Mouse (Mus musculus) thymus, postnatal 25 days (tissue): Measurements from ENCODE around the gene Nos3.

Source experiments
- DNase-seq: peaks from one replicate; pipeline ENCODE4 v3.0.0; 2022

Nos3 gene

DNA sequence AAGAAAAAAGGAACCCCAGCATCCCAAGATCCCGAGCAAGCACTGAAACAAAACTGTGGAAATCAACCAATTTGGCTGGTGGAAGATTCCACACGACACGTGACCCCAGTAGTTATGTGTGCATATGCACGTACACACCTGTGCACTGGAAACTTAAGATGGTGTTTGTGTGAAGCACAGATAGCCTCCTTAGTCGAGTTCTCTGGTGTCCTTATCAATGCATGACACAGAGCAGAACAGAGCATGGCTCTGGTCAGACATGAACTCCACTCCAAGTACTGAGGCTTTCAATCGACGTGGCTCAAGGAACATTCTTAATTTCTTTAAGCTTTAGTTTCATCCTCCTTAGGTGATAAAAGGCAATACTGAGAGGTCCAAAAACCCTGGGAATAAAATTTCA, 18.3 kb upstream of the Nos3 start:
- DNase-seq = no peak

DNA sequence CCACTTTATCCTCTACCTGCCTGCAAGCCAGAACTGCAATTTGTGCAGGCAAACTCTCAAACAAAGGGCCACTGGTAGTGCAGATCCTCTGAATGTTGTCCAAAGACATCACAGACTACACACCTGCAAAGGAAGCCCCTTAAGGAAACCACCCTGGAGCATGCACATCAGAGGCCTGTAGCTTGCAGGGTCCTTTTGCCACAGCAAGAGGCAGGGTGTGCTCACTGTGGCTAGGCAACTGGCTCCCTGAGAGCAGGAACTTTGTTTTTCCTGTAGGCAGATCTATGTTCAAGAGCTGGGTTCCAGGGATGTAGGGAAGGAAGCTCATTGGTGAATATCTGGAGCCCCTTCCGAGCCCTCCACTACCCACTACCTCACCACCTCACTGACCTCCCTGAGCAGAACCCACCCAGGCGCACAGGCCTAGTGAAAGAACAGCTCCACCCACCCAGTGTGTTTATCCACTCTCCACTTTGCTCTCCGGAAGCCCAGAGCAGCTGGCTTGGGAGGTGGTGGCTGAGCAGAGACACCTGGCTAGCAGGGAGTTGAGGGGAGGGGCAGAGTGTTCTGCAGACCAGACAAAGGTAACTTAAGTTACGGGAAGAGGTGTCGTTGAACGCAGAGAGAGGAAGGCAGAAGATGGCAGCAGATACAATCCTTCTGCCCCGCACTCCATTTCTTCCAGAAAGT, 17.3 kb upstream of the Nos3 start:
- DNase-seq = peak; percentile 72

DNA sequence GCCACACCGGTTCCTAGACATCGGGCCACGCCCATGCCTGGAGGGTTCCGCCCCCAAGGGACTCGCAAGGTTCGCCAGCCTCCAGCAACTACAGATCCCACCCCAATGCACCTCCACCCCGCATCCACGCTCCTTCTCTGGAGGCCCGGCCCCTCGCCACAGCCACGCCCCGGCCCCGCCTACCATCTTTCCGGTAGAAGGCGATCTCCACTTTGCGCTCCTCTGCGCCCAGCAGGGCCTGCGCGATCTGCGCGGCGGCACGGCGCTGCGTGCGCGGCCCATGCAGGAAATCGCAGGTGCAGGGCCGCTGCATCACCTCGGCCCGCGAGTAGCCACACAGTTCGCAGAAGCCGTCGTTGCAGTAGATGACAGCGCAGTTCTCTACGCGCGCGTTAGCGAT, 16.5 kb upstream of the Nos3 start:
- DNase-seq = peak; percentile 98

DNA sequence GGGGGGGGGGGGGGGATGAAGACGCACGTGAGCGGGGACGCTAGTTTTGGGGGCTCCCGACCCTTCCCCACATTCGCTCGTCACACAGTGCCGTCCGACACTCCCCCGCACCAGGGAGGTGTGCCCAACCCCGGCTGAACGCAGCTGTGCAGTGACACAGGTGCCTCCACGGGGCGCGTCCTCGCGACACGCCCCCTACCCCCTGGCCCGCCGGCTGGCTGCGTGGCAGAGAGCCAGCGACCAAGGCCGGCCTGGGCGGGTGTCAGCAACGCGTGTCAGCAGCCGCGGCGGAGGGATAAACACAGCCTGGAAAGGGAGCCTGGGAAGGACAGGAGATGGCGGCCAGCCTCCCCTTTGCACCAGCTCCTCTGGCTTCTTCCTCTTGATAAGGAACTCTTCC, 16.1 kb upstream of the Nos3 start:
- peak; percentile 73 for DNase-seq

DNA sequence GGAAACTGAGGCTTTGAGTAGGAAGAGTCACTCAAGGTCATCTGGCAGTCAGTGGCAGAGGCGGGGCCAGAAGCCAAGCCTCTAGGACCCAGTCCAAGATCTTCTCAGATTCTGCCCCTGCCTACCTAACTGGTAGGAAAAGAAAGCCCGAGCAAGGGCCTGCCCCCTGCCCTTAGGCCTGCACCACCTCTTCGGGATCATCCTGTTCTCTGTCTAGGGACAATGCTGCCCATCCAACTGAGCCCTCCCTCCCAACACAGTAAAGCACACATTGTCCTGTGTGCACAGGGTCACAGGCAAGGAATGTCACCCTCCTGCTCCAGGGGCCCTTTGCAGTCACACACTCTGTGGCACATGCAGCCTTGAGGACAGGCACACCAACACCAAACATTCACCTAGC, 14.5 kb upstream of the Nos3 start:
- no peak for DNase-seq

DNA sequence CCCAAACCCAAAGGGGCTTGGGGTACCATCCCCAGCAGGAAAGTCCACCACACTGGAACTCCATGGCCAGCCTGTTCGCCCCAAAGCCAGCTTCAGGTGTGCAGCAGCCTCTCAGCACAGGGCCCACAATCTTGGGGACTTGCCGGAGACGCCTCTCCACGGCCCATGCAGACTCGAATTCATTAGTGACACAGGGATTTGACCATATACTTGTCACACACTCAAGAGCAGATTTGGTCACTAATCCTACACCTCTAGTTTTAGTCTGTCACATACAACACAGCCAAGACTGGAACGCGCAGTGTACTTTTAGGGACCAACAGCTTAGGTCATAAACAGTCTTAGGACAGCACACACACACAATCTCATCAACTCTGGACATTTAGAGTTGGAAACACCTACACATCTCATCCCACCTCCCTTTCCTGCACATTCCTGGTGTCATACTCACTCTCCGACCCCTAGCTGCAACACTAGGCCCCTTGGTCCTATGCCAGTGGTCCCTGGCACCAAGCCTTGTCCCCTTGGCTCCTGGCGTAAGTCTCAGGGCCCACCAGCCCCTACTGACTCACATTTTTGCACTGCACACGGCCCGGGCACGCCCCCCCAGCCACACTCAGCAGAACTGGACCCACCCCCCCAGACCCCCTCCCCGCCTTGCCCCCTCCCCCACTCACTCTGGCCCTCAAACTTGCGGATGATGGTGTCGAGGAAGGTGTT, 13.9 kb upstream of the Nos3 start:
- DNase-seq = no peak

DNA sequence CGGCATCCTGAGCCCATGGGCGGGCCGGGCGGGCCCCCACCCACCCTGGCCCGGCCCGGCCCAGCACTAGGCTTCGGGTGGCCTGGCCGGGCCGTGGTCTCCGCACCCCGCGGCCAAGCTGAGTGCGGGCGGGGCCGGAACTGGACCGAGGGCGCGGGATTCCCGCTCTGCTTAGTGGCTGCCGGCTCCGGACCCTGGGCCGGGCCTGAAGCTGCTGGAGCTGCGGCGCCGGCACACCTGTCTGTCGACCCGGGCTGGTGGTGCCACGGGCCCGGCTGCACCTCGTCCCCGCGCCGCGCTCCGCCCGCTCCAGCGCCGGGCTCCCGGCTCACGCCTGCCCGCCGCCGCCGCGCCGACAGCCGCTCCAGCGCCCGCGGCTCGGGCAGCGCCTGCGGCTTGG, 13.3 kb upstream of the Nos3 start, which contains the start of gene Kcnh2:
Gene Kcnh2, minus strand, starts transcription at position 327 of the 400 bp plus-strand sequence.
- DNase-seq = no peak

DNA sequence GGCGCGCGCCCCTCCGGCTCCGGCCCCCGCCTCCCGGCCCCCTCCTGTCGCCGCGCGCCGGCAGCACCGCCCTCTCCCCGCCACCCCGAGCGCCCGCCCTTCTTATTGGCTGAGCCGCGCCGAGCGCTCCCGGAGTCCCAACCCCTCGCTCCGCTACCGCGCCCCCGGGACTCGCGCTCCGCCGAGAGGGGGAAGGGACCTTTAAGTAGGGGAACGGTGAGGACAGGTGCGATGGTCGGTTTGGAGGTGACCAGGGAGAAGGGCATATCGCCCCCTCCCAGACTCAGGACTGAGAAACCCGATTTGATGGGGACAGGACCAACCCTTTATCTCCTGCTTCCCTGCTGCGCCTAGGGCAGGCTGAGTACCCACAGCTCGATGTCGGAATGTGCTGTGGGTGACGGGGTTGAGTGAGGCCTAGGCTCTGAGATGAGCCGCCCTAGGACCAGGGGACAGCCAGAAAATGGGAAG, 12.9 kb upstream of the Nos3 start:
- DNase-seq = peak; percentile 92

DNA sequence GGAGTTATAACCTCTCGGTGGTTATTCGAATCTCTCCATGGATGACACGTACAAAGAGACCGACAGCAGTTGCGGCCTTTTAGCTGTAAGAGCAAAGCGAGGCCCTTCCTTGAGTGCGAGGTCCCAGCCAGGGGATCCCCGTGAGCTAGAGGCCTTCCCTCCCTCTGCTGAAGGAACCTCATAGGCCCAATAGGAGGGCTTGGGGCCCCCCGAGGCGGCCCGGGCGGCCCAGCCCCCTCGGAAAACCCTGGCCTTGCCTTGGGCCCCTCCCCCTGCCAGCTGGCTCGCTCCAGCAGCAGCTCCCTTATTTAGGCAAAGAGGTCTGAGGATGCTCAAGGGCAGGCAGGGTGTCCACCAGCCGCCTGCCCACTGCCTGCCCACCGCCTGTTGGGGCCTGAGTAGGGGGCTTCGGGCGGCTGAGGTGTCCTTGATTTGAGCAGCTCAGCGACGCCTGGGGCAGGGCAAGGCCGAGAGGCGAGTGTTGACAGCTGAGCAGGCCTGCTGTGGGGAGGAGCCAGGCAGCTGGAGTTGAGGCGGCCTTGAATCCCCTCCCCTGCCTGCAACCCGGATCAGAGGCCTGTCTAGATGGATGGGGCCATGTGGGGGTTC, 12.3 kb upstream of the Nos3 start:
- peak; percentile 39 for DNase-seq

DNA sequence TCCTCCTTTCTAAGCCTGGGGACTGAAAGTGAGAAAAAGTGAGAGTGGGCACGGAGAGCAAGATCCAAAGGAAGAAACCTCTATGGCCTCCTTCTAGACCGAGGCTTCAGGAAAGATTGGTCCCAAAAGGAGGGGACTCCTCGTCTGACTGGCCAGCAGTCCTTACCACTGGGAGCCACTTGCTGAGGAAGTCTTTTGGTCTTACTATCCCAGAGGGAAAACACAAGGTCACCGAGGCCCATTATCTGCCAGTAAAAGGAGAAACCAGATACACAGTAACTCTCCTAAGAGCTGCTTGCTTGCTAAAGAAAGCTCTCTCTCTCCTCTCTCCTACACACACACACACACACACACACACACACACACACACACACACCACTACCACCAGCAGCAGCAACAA, 11.3 kb upstream of the Nos3 start:
- DNase-seq = no peak

DNA sequence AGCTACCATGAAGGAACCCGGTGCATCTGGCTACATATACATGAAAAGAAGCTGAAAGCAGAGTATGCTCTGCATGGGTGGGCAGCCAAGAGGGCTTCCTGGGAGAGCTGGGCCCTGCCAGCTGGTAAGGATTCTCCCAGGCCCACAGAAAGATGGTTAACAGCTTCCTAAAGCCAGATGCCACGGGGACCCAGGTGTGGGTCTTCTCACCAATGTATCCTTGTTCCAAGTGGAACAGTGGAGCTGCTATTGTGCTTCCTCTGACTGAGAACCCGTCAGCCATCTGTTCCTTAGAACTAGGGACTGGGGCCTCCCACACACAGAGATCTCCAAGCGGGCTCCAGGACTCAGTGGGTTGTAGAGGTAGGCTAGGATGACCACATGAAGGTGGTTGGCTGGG, 7.8 kb upstream of the Nos3 start:
- DNase-seq = no peak

DNA sequence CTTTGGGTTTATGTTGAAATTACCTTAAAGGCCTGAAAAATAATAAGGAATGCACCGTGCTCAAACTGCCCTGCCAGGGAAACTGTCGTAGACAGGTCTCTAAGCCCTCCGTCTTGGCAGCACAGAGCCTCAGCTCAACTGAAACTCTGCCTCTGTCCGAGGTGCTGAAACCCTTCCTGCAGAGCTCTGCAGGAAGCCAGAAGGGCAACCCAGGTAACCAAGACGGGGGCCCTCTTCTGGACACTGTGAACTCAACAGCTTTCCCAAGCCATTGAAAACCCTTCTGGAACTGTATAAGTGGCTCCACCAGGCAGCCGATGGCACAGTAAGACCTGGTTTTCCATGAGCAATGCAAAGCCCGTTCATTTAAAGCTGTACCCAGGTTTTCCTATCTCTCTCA, 7.1 kb upstream of the Nos3 start:
- peak; percentile 81 for DNase-seq

DNA sequence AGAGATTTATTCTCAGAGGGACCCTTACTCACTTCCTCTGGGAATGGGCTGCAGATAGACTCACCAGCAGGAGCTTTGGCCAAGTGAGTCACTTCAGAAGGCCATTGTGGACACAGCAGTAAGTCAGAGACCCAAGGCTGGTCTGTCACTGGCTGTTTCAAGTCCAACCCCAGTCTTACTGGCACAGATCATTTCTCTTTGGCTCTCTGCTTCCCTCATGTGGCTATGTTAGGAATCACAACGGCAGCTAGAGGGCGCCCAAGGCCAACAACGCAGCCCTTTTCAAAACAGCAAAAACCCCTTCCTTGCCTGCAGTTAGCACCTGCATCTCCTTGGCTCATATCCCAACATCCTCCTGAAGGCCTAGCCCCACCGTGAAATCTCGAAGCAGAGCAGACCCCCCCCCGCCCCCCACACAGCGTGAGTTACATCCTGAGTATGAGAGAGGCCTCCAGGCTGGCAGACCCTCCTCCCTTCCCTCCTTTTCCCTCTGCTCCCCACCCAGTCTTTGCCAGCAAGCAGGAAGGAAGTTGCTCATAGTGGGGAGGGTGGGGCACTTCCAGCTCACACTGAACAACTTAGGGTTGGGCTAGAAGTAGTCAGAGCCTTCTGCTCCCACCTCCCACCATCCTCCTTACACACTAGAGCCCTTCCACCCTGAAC, 3.7 kb upstream of the Nos3 start:
- DNase-seq = peak; percentile 91

DNA sequence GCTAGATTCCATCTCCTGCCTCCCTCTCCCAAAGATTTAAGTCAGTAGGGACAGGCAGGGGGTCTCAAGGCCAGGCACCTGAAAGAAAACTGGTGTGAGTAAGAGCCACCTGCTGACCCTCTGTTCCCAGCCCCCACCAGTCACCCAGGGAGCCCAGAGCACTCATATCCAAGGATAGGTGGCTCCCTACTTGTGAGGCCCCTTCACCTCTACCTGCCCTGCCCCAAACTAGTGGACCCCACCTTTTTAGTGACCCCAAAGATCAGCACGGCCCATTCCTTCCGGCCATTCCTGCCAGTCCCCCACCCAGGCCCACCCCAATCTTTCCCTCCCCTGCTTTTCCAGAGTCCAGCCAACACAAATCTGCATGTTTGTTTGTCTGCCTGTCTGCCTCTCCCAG, 1.1 kb upstream of the Nos3 start:
- no peak for DNase-seq

DNA sequence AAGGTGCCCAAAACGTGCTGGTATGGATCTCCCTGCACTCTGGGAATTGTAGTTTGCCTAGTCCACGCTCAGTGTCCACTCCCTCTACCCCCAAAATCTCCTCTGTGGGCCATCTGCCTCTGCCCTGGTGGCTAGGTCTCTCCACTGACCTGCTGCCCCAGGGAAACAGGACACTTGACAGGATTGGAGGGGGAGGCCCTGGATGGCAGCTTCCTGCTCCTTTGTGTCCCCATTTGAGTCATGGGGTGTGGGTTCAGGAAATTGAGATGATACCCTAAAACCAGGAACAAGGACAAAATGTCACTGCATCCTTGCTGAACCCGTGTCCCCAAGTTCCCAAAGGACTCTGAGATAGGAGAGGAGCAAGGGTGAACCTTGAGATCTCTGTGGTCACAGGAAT, 549 bp upstream of the Nos3 start:
- no peak for DNase-seq

DNA sequence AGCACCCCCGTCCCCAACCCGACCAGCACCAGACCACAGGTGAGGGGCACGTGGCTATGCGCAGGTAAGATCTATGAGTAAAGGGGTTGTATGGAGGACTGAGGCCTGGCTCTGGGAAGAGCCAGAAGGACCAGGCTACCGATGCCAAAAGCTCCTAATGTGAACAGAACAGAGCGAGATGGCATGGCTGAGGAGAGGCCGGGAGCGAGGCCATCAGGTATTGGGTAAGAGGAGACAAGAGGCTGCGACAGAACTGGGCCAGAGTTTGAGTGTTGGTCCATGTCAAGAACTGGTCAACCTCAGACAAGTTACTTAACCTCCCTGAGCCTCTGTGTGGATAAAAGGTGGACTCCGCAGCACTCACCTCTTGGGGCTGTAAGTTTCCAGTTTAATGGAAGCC, 353 bp downstream of the Nos3 start:
- DNase-seq = no peak

DNA sequence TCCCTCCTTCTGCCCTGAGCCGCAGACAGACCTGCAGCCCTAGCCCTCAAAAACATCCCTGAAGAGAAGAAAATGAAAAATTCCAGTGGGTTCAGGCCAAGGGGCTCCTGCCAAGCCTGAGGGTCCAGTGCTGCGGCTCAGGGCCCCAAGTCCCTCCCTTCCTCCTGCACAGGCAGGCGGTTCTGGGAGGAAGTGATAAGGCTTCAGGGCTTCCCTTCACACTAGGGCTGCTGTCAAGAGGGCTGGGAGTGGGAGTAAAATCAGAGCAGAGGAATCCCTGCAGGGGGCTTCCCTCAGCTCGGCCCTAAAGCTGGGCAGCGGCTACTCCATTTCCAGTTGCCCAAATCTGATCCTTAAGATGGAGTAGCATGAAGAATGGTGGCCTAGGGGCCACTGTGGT, 918 bp downstream of the Nos3 start:
- no peak for DNase-seq

DNA sequence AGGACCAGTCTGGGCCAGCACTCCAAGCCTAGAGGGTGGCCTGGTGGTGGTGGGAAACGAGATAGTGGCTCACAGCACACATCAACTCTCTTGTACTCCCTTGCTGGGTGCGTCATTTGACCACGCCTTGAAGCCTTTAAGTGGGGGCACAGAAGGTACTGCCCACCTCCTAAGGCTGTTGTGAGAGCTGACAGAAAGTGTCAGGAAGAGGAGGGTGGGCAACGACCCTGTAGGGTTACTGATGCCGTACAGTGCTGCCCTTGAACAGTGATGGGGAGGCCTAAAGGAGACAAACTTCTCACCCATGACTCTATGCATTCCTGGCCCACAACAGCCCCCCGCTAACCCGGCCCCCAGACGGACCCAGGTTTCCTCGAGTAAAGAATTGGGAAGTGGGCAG, 1.8 kb downstream of the Nos3 start:
- no peak for DNase-seq

DNA sequence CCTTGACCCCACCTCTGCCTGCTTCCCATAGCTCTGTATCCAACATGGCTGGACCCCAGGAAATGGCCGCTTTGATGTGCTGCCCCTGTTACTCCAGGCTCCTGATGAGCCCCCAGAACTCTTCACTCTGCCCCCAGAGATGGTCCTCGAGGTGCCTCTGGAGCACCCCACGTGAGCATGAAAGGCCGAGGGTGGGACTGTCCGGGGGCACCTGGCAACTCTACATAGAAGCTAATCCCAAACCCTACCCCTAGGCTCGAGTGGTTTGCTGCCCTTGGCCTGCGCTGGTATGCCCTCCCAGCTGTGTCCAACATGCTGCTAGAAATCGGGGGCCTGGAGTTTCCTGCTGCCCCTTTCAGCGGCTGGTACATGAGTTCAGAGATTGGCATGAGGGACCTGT, 5.2 kb downstream of the Nos3 start:
- no peak for DNase-seq

DNA sequence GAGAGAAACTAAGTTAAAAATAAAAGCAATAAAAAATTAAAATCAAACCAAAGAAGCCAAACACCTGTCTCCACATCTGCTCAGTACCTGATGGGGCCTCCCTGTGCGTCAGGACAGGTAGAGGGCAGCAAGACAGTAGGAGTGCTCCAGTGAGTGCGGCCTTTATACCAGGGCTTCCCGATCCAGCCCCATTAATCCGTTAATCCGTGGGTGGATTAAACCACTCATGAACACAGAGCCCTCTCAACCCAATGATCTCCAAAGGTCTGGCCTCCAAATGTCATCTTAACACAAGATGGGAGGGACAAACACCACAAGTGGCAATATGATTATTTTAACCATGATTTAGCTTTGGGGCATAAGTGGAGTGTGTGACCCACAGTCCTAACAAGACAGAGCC, 9.2 kb downstream of the Nos3 start:
- DNase-seq = no peak

DNA sequence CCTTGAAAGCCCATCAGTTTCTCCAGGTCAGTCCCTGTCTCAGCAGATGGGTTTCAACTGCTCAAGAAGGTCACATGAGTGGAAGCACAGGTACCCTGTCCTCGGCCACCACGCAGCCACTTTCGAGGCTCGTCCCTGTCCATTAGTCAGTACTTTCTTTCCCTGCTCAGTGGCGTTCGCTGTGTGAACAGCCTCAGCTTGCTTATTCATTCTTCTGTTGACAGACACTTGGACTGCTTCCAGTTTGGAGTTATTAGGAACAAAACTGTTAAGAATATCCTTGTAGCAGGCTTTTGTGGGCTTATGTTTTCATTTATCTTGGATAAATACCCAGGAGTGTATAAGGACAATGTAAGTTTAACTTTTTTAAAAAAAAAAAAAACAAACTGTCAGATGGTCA, 9.6 kb downstream of the Nos3 start:
- DNase-seq = no peak

DNA sequence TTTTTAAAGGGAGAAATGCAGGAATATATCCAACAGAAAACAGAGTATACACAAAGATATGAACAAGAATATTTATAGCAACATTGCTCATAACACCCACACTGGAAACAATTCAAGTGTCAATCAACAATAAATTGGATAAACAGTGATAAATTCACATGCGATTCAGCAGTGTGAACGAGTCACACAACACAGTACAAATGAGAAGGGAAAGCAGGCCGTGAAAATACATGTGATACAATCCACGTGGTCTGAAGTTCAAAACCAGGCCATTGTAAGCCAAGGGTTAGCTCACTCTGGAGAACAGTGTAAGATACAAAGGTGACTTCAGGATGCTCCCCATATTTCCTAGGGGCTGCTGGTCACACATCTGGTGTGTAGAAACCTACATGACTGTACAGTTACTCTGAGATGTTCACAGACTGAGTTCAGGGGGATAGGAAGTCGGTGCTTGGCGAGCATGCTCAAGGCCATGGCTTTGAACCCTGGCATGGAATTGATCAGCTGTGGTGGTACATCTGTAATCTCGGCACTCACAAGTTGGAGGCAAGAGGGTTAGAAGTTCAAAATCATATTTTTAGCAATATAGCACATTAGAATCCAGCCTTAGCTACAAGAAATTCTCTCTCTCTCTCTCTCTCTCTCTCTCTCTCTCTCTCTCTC, 10.2 kb downstream of the Nos3 start:
- no peak for DNase-seq

DNA sequence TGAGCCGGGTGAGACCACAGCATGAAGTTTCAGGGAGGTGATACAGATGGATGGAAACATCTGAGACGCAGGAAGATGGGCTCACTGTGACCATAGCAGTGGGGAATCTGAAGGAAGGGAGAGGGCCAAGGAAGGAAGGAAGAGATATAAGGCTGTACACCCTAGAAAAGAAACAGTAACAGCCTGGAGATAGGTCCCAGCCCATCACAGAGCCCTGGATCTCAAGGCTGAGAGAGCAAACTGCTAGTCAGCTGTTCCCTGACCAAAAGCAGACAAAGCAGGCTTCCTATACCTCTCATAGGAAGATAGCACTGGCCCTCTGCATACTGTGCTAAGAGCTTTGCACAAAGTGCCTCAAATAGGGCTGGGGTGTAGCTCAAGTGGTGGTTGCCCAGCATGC, 14.1 kb downstream of the Nos3 start:
- no peak for DNase-seq
